Mouse (Mus musculus) stomach, embryonic 15.5 days (tissue): ENCODE data around the gene Samd4. TPM values are rescaled to one million over a fixed set of nuclear protein-coding genes. Genes with fewer than 3 reads are reported as not detected.

ENCODE experiments used
- ATAC-seq: fragments of 200-750 bp; cut with Nextera tagmentation; 2 replicates; pipeline ENCODE4 v1.8.0; 2017; ENCODE audit warnings: low read depth, moderate number of reproducible peaks, moderate TSS enrichment; ENCODE audit not compliant: insufficient read depth, low FRiP score
- H3K27ac ChIP-seq: fragments of 300-500 bp; sonication (generic); 2 replicates; pipeline ENCODE4 v1.5.1; 2015; ENCODE audit warnings: mild to moderate bottlenecking, inconsistent platforms
- H3K27me3 ChIP-seq: fragments of 300-500 bp; sonication (generic); replicated peaks from 2 replicates; pipeline ENCODE4 v1.6.1; 2015; ENCODE audit warnings: inconsistent platforms
- H3K36me3 ChIP-seq: fragments of 300-500 bp; sonication (generic); 2 replicates; pipeline ENCODE4 v1.6.1; 2015; ENCODE audit warnings: inconsistent platforms
- H3K4me1 ChIP-seq: fragments of 300-500 bp; sonication (generic); 2 replicates; pipeline ENCODE4 v1.6.1; 2015; ENCODE audit warnings: inconsistent platforms
- H3K4me2 ChIP-seq: fragments of 300-500 bp; sonication (generic); 2 replicates; pipeline ENCODE4 v1.6.1; 2015; ENCODE audit warnings: mild to moderate bottlenecking, inconsistent platforms
- H3K4me3 ChIP-seq: fragments of 300-500 bp; sonication (generic); replicated peaks from 2 replicates; pipeline ENCODE4 v1.5.1; 2015; ENCODE audit warnings: inconsistent platforms
- H3K9ac ChIP-seq: fragments of 300-500 bp; sonication (generic); 2 replicates; pipeline ENCODE4 v1.6.1; 2015; ENCODE audit warnings: inconsistent platforms
- H3K9me3 ChIP-seq: fragments of 300-500 bp; sonication (generic); 2 replicates; pipeline ENCODE4 v1.6.1; 2016; ENCODE audit warnings: inconsistent platforms
- WGBS: fragments of 180-500 bp; shearing (Covaris S2); methylation state at CpG from one replicate; pipeline ENCODE4 v1.1.7; 2015; 5-methylcytosine and 5-hydroxymethylcytosine counted together
- polyA plus RNA-seq: library from polyadenylated mRNA; unstranded; fragments of >200 nt; fragmentation: Nextera tagmentation; extraction: Ambion mirVana; gene quantifications from 2 replicates; pipeline ENCODE4 v1.2.1, GENCODE M21; 2015

Samd4 gene
- 7.1 and 8.0 TPM in 2 replicates for polyA plus RNA-seq

DNA sequence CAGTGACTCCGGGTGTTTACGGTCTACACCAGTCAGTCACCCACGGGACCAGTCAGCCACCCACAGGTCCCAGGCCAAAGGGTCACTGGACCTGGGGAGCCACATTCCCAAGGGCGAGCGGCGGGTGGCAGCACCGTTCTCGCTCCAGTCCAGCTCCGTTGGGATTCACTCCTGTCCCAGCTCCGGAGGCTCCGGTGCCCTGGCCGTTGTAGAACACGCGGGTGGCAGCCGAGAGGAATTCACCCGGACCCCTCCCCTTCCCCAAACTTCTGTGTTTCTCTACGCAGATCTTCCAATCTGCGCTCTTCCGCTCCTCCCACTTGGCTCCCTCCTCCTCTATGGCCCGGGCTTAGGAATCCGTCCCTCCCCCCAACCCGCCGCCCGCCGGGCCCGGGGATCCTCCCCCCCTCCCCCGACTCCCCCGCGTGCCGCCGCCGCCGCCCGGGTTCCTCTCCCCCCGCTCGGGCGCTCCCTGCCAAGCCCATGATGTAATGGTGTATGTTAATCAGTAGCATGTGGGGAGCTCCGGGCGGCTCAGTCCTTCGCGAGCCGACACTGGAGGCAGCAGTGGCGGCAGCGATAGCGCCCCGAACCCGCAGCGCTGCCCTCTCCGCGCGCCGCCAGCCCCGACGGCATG lies at the start of gene Samd4:
TSS of gene Samd4 (plus strand) at position 424 of the 637 bp plus-strand sequence.
- H3K4me3 ChIP-seq = peak within 1 kb of the TSS; percentile 66
- H3K9me3 ChIP-seq = no peaks in the 10 kb centered on the region
- no peaks in the 10 kb centered on the region for H3K36me3 ChIP-seq
- H3K9ac ChIP-seq = peak within 1 kb of the TSS; percentile 74
- ATAC-seq = peak; percentile 81
- peak within 1 kb of the TSS; percentile 98 for H3K4me2 ChIP-seq
- H3K4me1 ChIP-seq = peaks cover 11% of the 10 kb centered on the region; the same call in 1 of the 2 replicates
- H3K27ac ChIP-seq = peak within 1 kb of the TSS; percentile 92
- no peaks in the 10 kb centered on the region for H3K27me3 ChIP-seq
- WGBS = under 1% methylated on average over 53 of the region's 54 CpGs

DNA sequence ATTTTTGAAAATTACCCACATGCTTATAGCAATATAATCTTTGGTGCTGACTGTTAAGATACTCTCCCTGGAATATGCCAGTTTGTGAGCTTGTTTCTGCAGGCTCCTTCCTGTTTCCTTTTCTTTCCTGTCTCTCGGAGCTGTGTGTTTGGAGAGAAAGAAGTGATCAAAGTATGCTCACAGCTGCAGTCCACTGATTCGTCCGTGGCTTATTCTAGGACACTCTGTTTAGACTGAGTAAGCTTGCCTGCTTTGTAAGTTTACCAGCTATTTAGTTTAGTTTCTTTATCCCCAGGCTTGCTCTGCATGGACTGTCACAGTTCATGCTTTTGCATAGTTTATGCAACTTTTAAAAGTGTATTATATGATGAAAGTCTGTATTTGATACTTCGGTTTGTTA lies 43.3 kb upstream of the Samd4 start:
- Histone ChIP-seq H3K4me3 (no peak overlapping the region), H3K4me1 (0 out of 2 replicates have a peak, but pooled peaks cover 4% of the 10 kb centered on the region), H3K27ac (no peak overlapping the region; the same call in 1 of the 2 replicates), H3K27me3 (no peaks in the 10 kb centered on the region), H3K9me3 (no peaks in the 10 kb centered on the region), H3K4me2 (no peak overlapping the region), H3K36me3 (peaks cover 9% of the 10 kb centered on the region; the same call in 1 of the 2 replicates), H3K9ac (no peak overlapping the region)
- ATAC-seq = no peak
- WGBS = 35% methylated on average over 4 of the region's 4 CpGs

DNA sequence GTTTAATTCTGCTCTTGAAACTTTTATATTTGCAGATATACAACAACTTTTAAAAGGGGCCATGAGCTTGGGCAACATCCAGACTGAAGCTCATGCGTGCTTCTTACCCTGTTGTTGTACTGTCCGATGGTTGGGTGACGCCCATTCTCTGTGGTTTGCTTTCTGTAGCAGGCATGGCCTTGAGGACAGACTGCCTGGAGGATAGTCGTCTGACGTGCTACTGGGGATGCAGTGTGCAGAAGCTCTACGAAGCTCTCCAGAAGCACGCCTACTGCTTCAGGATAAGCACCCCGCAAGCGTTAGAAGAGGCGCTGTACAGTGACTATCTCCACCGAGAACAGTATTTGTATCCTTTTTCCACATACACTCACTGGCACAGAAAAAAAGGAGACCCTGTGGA lies 36.9 kb upstream of the Samd4 start:
- Histone ChIP-seq H3K36me3 (peaks cover 10% of the 10 kb centered on the region; the same call in 1 of the 2 replicates), H3K4me3 (no peak overlapping the region), H3K9ac (no peak overlapping the region), H3K4me1 (no peaks in the 10 kb centered on the region), H3K27me3 (no peaks in the 10 kb centered on the region), H3K27ac (no peak overlapping the region), H3K4me2 (no peak overlapping the region), H3K9me3 (no peaks in the 10 kb centered on the region)
- ATAC-seq = no peak
- 90% methylated on average over 11 of the region's 11 CpGs for WGBS

DNA sequence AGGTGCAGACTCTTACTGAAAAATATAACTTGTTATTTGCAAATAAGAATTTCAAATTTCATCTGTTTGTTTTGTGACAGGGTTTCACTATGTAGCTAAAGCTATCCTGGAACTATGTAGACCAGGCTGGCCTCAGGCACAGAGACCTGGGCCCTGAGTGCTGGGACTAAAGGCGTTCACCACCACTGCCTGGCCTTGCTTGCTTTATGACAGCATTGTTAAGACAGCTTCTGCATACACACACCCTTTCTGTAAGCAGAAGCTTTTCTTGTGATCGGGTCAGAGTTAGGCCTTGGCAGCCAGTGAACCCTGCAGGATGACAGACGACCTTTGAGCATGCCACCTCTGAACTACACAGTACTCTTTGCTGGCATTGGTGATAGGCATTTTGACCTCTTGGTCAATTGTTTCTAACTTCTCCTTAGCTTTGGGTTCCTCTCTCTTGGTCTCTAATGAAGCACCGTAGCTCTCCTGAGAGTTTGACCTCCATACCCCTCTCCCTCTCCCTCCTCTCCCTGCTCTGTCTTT lies 34.5 kb upstream of the Samd4 start:
- Histone ChIP-seq H3K36me3 (0 out of 2 replicates have a peak, but pooled peaks cover 3% of the 10 kb centered on the region), H3K9ac (no peak overlapping the region), H3K4me3 (no peak overlapping the region), H3K4me2 (no peak overlapping the region), H3K27me3 (no peaks in the 10 kb centered on the region), H3K9me3 (no peaks in the 10 kb centered on the region), H3K27ac (no peak overlapping the region), H3K4me1 (no peaks in the 10 kb centered on the region)
- ATAC-seq = no peak
- WGBS = 78% methylated on average over 4 of the region's 4 CpGs

DNA sequence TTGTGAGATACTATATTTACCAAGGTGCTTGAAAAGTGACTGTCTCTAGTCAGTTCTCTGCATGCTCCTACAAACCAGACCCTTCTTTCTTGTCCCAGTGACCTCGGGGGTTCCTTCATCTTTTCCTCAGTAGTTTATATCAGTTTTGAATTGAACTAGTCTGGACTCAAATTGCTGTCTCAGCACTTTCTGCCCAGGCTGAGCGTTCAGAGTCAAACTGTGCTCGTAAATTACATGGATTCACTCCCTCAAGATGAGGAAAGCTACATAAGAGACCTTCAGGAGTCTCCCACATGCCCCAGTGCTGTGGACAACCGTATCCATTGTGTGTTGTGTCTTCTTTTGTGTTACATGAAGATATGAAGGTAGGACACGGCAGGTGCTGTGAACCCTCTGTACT lies 33.9 kb upstream of the Samd4 start:
- ATAC-seq = no peak
- WGBS = 78% methylated on average over 5 of the region's 5 CpGs
- H3K27me3 ChIP-seq = no peaks in the 10 kb centered on the region

DNA sequence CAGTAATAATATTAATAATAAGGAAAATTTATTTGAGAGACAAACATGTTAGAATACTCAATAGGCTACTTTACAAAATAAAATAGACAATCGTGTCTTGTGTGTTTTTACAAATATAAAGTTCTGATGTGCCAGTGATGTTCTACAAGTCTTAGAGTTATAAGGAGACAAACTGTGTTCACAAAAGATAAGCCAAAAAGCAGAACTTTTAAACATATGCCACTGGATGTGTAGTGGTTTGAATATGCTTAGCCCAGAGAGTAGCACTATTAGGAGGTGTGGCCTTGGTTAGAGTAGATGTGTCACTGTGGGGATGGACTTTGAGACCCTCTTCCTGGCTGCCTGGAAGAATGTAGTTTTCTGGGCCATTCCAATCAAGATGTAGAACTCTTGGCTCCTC lies 32.9 kb upstream of the Samd4 start:
- Histone ChIP-seq H3K4me3 (no peak overlapping the region), H3K9me3 (no peaks in the 10 kb centered on the region), H3K4me1 (no peaks in the 10 kb centered on the region), H3K4me2 (no peak overlapping the region), H3K27me3 (no peaks in the 10 kb centered on the region), H3K27ac (no peak overlapping the region), H3K9ac (no peak overlapping the region), H3K36me3 (0 out of 2 replicates have a peak, but pooled peaks cover 3% of the 10 kb centered on the region)
- WGBS = 93% methylated on average over 1 of the region's 1 CpGs
- ATAC-seq = no peak

More for the DNA sequence above, 33.9 kb upstream of the Samd4 start:
- H3K4me2 ChIP-seq = no peak overlapping the region
- H3K27ac ChIP-seq = no peak overlapping the region
- 0 out of 2 replicates have a peak, but pooled peaks cover 3% of the 10 kb centered on the region for H3K36me3 ChIP-seq
- no peaks in the 10 kb centered on the region for H3K4me1 ChIP-seq
- H3K4me3 ChIP-seq = no peak overlapping the region
- H3K9ac ChIP-seq = no peak overlapping the region
- H3K9me3 ChIP-seq = no peaks in the 10 kb centered on the region

DNA sequence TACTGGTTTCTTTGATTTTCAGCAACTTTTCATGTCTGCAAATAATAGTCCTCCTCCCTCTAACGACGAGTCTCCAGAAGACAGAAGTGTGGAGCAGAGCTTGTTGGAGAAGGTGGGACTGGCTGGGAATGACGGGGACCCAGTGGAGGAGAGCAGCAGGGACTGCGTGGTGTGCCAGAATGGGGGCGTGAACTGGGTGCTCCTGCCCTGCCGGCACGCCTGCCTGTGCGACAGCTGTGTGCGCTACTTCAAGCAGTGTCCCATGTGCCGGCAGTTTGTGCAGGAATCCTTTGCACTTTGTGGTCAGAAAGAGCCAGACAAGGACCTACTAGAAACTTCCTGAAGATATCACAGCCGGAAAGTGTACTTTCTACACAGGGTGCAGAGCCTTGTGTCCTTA lies 29.0 kb upstream of the Samd4 start:
- Histone ChIP-seq H3K9me3 (no peaks in the 10 kb centered on the region), H3K27ac (no peak overlapping the region), H3K36me3 (no peaks in the 10 kb centered on the region), H3K9ac (no peak overlapping the region), H3K4me1 (no peaks in the 10 kb centered on the region), H3K4me3 (no peak overlapping the region), H3K27me3 (no peaks in the 10 kb centered on the region), H3K4me2 (no peak overlapping the region)
- 81% methylated on average over 11 of the region's 11 CpGs for WGBS
- no peak for ATAC-seq

DNA sequence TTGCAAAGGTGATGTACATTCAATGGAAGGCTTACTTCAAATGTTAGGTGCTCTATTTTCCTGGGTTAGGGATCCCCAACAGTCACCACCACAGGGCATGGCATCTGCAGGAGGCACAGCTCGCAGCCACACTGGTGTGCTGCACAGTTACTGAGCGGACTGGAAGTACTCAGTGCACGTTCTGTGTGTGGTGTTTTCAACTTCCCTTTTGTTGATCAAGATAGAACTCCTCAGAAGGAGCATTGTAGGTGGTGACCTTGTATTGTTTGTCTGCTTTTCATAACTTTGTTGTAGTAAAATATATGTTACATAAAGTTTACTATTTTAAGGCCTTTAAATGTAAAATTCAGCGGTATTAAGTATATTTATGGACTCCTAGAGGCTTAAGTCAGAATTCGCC lies 19.7 kb upstream of the Samd4 start:
- Histone ChIP-seq H3K27me3 (no peaks in the 10 kb centered on the region), H3K27ac (no peak overlapping the region), H3K4me1 (no peaks in the 10 kb centered on the region), H3K9ac (no peak overlapping the region), H3K4me3 (no peak overlapping the region), H3K9me3 (no peaks in the 10 kb centered on the region), H3K36me3 (no peaks in the 10 kb centered on the region), H3K4me2 (no peak overlapping the region)
- 83% methylated on average over 5 of the region's 5 CpGs for WGBS
- ATAC-seq = no peak

DNA sequence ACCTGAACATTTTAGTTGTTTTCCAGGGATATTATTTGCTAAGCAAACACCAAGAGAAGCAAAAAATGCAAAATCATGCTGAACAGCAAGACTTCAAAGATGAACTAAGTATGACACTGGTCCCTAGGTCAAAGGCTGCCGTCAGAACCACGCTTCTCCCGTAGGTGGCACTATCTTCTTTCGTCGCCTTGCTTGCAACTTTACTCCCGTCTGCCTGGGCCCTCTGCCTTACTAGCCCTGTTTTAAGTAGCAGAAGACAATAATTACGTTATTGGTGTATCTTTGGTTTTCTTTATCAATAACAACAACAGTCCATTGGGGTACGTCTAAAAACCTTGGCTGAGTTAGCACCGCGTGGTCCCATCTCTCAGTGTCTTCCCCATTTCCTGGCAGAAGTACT lies 1.7 kb upstream of the Samd4 start:
- H3K9me3 ChIP-seq = no peaks in the 10 kb centered on the region
- 16% methylated on average over 10 of the region's 10 CpGs for WGBS
- no peak for ATAC-seq
- H3K27ac ChIP-seq = no peak overlapping the region
- H3K4me3 ChIP-seq = no peak overlapping the region
- H3K4me1 ChIP-seq = peaks cover 7% of the 10 kb centered on the region; the same call in 1 of the 2 replicates
- H3K9ac ChIP-seq = no peak overlapping the region
- H3K4me2 ChIP-seq = peak overlapping the region; percentile 98; the same call in 1 of the 2 replicates
- no peaks in the 10 kb centered on the region for H3K36me3 ChIP-seq
- no peaks in the 10 kb centered on the region for H3K27me3 ChIP-seq

DNA sequence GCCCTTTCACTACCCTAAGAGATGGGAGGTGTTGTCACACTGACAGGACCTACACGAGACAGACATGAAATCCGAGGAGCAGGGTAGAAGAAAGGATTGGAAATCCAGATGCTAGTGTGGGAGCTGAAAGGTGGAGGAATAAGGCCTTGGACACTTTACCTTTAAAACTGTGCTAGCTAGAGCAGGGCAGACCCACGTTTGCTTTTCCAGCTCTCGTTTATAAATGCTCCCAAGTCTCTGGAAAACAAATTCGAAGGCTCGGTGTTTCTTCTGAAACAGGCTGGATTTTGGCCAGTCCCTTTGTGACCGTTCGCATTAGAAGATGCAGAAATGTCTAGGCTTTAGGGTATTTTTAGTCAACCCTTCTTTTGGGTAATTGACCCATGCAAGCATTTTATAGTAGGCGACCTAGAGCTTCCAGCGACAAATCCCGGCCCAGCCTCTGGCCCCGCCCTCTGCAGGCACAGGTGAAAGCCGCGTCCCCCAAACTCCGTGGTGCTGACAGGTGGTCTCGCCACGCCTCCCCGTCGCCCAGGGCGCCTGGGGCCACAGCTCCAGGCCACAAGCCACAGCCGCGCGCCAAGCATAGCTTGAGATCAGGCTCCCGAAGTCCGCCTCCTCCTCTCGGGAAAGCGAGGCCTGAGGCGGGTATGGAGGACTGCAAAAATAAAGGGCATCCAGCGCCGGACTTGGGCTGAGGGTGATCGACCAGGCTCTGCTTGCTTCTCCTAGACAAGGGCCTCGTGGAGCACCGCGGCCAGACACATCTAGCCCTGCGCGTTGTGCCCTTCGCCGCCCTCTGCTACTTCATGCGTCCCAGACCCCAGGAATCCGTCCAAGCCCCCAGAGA lies 848 bp upstream of the Samd4 start:
- Histone ChIP-seq H3K9me3 (no peaks in the 10 kb centered on the region), H3K36me3 (no peaks in the 10 kb centered on the region), H3K27me3 (no peaks in the 10 kb centered on the region), H3K4me1 (peaks cover 11% of the 10 kb centered on the region; the same call in 1 of the 2 replicates), H3K4me2 (peak overlapping the region; percentile 98), H3K4me3 (peak overlapping the region; percentile 66), H3K9ac (peak overlapping the region; percentile 74), H3K27ac (peak overlapping the region; percentile 81)
- WGBS = 7% methylated on average over 40 of the region's 40 CpGs
- ATAC-seq = peak; percentile 1; the same call in 1 of the 2 replicates

DNA sequence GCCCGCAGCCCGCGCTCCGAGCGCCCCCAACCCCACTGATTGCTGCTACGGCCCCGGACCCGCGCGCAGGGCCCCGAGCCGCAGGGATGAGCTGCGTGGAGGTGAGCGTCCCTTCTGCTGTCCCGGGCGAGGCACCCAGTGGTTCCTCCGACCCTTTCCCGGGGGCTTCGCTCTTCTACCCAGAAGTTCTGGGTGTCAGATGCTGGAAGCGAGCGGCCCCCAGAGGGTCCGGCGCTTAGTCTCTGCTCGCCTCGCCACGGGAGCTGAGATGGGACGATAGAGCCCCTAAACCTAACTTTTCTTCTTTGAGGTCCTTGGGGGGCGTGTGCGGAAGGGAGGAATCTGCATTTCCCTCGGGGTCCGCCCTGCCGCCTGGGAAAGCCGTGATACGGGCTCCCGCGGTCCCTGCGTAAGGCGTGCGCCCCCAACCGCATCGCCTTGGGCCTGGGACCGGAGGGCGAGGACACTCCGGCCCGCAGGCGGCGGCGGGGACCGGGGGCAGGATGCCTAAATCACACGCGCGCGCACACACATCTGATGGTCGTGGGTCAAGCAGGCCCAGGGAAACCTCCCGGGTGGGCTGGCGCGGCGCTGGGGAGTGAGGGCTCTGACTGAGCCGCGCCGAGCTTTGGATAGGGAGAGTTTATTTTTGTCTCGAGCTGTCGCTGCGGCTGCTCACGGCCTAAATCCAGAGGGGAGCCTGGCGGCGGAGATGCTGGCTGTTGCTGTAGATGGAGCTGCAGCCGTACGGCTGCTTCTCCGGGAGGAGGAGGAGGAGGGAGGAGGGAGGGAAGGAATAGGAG lies 615 bp downstream of the Samd4 start:
- ATAC-seq = peak; percentile 3; the same call in 1 of the 2 replicates
- WGBS = under 1% methylated on average over 65 of the region's 70 CpGs
- H3K9me3 ChIP-seq = no peaks in the 10 kb centered on the region
- peak overlapping the region; percentile 66 for H3K4me3 ChIP-seq
- H3K36me3 ChIP-seq = no peaks in the 10 kb centered on the region
- peak overlapping the region; percentile 92 for H3K27ac ChIP-seq
- H3K9ac ChIP-seq = peak overlapping the region; percentile 74
- H3K4me2 ChIP-seq = peak overlapping the region; percentile 98
- H3K4me1 ChIP-seq = peaks cover 11% of the 10 kb centered on the region; the same call in 1 of the 2 replicates
- no peaks in the 10 kb centered on the region for H3K27me3 ChIP-seq
